Mouse (Mus musculus) forebrain, embryonic 16.5 days (tissue): ENCODE results near the gene Paxbp1. TPM values are rescaled to one million over a fixed set of nuclear protein-coding genes. Genes with fewer than 3 reads are reported as not detected.
"Not testable (repeated sequence)": the region's sequence is repeated elsewhere in the genome, so short reads cannot be mapped to it uniquely, and the experiment has no call there.

ENCODE experiments used
- ATAC-seq: fragments of 200-750 bp; cut with Nextera tagmentation; 2 replicates; pipeline ENCODE4 v1.8.0; 2017; ENCODE audit warnings: mild to moderate bottlenecking, moderate library complexity
- H3K27ac ChIP-seq: fragments of 300-500 bp; sonication (generic); 2 replicates; pipeline ENCODE4 v1.5.1; 2014; ENCODE audit warnings: low read length, control low read depth
- H3K27me3 ChIP-seq: fragments of 300-500 bp; sonication (generic); replicated peaks from 2 replicates; pipeline ENCODE4 v1.6.1; 2014; ENCODE audit warnings: low read length; ENCODE audit not compliant: control insufficient read depth, insufficient read depth
- H3K36me3 ChIP-seq: fragments of 300-500 bp; sonication (generic); 2 replicates; pipeline ENCODE4 v1.6.1; 2014; ENCODE audit not compliant: control insufficient read depth, insufficient read depth
- H3K4me1 ChIP-seq: fragments of 300-500 bp; sonication (generic); replicated peaks from 2 replicates; pipeline ENCODE4 v1.6.1; 2014; ENCODE audit warnings: low read length; ENCODE audit not compliant: control insufficient read depth, insufficient read depth
- H3K4me2 ChIP-seq: fragments of 300-500 bp; sonication (generic); 2 replicates; pipeline ENCODE4 v1.6.1; 2014; ENCODE audit warnings: mild to moderate bottlenecking, low read length, control low read depth
- H3K4me3 ChIP-seq: fragments of 300-500 bp; sonication (generic); replicated peaks from 2 replicates; pipeline ENCODE4 v1.5.1; 2014; ENCODE audit warnings: mild to moderate bottlenecking, low read length, control low read depth
- H3K9ac ChIP-seq: fragments of 300-500 bp; sonication (generic); replicated peaks from 2 replicates; pipeline ENCODE4 v1.6.1; 2014; ENCODE audit warnings: low read depth, low read length, control low read depth
- H3K9me3 ChIP-seq: fragments of 300-500 bp; sonication (generic); 2 replicates; pipeline ENCODE4 v1.6.1; 2016; ENCODE audit warnings: low read length; ENCODE audit not compliant: control insufficient read depth
- WGBS: fragments of 180-500 bp; shearing (Covaris S2); extraction: QIAGEN DNeasy Blood & Tissue Kit; methylation state at CpG from one replicate; pipeline ENCODE4 v1.1.7; 2014; 5-methylcytosine and 5-hydroxymethylcytosine counted together
- polyA plus RNA-seq: library from polyadenylated mRNA; unstranded; fragments of >200 nt; fragmentation: Nextera tagmentation; extraction: Ambion mirVana; gene quantifications from 2 replicates; pipeline ENCODE4 v1.2.1, GENCODE M21; 2015

The Paxbp1 gene
- polyA plus RNA-seq, result 91.7 and 96.0 TPM in 2 replicates

GRCm38 (mm10) chr16:91044270-91045182 lies at the start of gene Paxbp1:
Paxbp1 (minus strand) TSS chr16:91044543.
- Histone ChIP-seq H3K4me1 (peaks cover 14% of the 10 kb centered on the region), H3K9ac (peak within 1 kb of the TSS; percentile 98), H3K27ac (peak within 1 kb of the TSS; percentile 97), H3K4me2 (peak within 1 kb of the TSS; percentile 83), H3K36me3 (0 out of 2 replicates have a peak, but pooled peaks cover 2% of the 10 kb centered on the region), H3K4me3 (peak within 1 kb of the TSS; percentile 100), H3K27me3 (no peaks in the 10 kb centered on the region), H3K9me3 (no peaks in the 10 kb centered on the region)
- WGBS, result 2% methylated on average over 69 of the region's 70 CpGs
- peak; percentile 96 for ATAC-seq

GRCm38 (mm10) chr16:91086642-91087306 lies 42.4 kb upstream of the Paxbp1 start:
- ATAC-seq, result no peak
- Histone ChIP-seq H3K4me2 (no peak overlapping the region), H3K4me1 (peaks cover 12% of the 10 kb centered on the region), H3K36me3 (no peaks in the 10 kb centered on the region), H3K27me3 (0 out of 2 replicates have a peak, but pooled peaks cover 3% of the 10 kb centered on the region), H3K4me3 (no peak overlapping the region), H3K9me3 (no peaks in the 10 kb centered on the region; the same call in 1 of the 2 replicates), H3K27ac (no peak overlapping the region), H3K9ac (no peak overlapping the region)
- 85% methylated on average over 4 of the region's 4 CpGs for WGBS

DNA sequence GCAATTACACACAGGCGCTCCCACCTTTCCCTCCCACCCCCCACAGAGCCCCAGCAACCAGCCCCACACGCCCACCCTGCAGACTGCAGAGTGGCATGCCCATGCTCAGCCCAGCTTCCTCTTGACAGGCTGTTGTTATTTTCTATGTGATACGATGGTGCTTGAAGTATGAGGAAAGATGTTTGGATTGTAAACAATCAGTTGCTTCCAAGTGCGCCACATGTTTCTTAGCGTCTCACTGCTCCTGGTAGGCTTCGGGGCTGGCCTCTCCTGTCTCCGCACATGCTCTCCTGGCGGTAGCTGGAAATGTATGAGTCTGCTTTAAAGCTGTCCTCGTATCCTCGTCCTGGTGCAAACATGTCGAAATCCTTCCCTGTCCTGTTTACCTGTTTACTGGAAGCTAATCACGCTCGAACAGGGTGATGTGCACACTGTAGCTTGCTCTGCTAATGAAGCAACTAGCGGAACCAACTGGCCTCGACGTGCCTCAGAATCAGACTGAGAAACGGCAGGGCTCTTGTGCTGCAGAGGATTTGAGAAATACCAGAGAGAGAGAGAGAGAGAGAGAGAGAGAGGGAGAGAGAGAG lies 41.0 kb upstream of the Paxbp1 start:
- H3K27ac ChIP-seq, result no peak overlapping the region
- ATAC-seq, result peak; percentile 75
- H3K9ac ChIP-seq, result no peak overlapping the region
- H3K9me3 ChIP-seq, result no peaks in the 10 kb centered on the region
- H3K4me1 ChIP-seq, result peaks cover 12% of the 10 kb centered on the region
- peak overlapping the region; percentile 36 for H3K4me2 ChIP-seq
- no peaks in the 10 kb centered on the region for H3K36me3 ChIP-seq
- 0 out of 2 replicates have a peak, but pooled peaks cover 3% of the 10 kb centered on the region for H3K27me3 ChIP-seq
- WGBS, result 50% methylated on average over 17 of the region's 17 CpGs
- H3K4me3 ChIP-seq, result no peak overlapping the region

GRCm38 (mm10) chr16:91084307-91085238 lies 40.2 kb upstream of the Paxbp1 start:
- Histone ChIP-seq H3K9ac (no peak overlapping the region), H3K36me3 (no peaks in the 10 kb centered on the region), H3K27me3 (0 out of 2 replicates have a peak, but pooled peaks cover 3% of the 10 kb centered on the region), H3K4me1 (peaks cover 12% of the 10 kb centered on the region), H3K4me2 (peak overlapping the region; percentile 36), H3K27ac (no peak overlapping the region), H3K4me3 (no peak overlapping the region), H3K9me3 (no peaks in the 10 kb centered on the region)
- 68% methylated on average over 21 of the region's 21 CpGs for WGBS
- peak; percentile 79 for ATAC-seq

GRCm38 (mm10) chr16:91083002-91083646 lies 38.8 kb upstream of the Paxbp1 start:
- no peaks in the 10 kb centered on the region for H3K36me3 ChIP-seq
- 64% methylated on average over 4 of the region's 4 CpGs for WGBS
- ATAC-seq, result no peak
- H3K27me3 ChIP-seq, result 0 out of 2 replicates have a peak, but pooled peaks cover 3% of the 10 kb centered on the region
- peaks cover 12% of the 10 kb centered on the region for H3K4me1 ChIP-seq
- no peak overlapping the region for H3K4me3 ChIP-seq
- H3K9me3 ChIP-seq, result no peaks in the 10 kb centered on the region
- H3K27ac ChIP-seq, result no peak overlapping the region
- no peak overlapping the region for H3K9ac ChIP-seq
- no peak overlapping the region for H3K4me2 ChIP-seq

DNA sequence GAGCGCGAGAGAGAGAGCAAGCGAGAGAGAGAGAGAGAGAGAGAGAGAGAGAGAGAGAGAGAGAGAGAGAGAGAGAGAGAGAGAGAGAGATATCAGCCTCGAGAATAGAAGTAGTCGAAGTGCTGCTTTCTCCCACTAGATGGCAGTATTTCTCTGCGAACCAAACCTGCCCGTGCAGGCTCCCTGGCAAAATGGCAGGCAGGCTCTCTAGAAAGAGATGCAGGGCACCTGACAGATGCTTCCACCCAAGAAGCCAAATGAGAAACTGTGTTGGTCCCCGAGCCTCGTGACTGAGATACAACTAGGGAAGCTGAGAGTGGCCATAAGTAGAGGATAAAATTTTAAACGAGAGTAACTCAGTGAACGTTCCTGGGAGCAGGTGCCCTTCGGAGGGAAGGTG lies 37.2 kb upstream of the Paxbp1 start:
- 0 out of 2 replicates have a peak, but pooled peaks cover 3% of the 10 kb centered on the region for H3K27me3 ChIP-seq
- H3K9me3 ChIP-seq, result no peaks in the 10 kb centered on the region
- no peak overlapping the region for H3K27ac ChIP-seq
- no peak overlapping the region for H3K4me2 ChIP-seq
- H3K9ac ChIP-seq, result no peak overlapping the region
- no peaks in the 10 kb centered on the region for H3K36me3 ChIP-seq
- H3K4me1 ChIP-seq, result peaks cover 12% of the 10 kb centered on the region
- 21% methylated on average over 11 of the region's 12 CpGs for WGBS
- ATAC-seq, result peak; percentile 54
- no peak overlapping the region for H3K4me3 ChIP-seq

DNA sequence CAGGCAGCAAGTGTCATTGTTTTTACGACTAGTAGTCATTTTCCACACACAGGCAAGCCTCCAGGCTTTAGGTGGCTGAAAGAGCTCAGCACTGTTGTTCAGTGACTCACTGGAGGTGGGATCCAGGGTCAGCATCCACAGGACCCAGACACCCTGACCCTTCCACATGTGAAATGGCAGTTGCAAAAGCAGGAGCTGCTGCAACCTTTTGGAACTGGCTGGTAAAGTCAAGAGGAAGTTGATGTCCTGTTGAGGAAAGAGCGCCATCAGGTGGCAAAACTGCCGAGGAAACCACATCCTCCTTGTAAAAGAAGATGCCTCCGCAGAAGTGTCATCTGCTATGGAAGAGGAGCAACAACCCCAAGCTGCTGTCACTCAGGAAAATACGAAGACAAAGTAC lies 31.8 kb upstream of the Paxbp1 start:
- no peak overlapping the region for H3K9ac ChIP-seq
- H3K36me3 ChIP-seq, result no peaks in the 10 kb centered on the region
- H3K4me2 ChIP-seq, result no peak overlapping the region
- H3K27ac ChIP-seq, result no peak overlapping the region
- H3K27me3 ChIP-seq, result no peaks in the 10 kb centered on the region
- no peaks in the 10 kb centered on the region for H3K4me1 ChIP-seq
- no peak for ATAC-seq
- no peak overlapping the region for H3K4me3 ChIP-seq
- WGBS, result 78% methylated on average over 5 of the region's 5 CpGs
- H3K9me3 ChIP-seq, result no peaks in the 10 kb centered on the region

- ATAC-seq, H3K4me2 ChIP-seq, H3K9me3 ChIP-seq, H3K4me1 ChIP-seq, H3K9ac ChIP-seq, H3K36me3 ChIP-seq, H3K4me3 ChIP-seq, H3K27me3 ChIP-seq, H3K27ac ChIP-seq: not testable (repeated sequence)
- 87% methylated on average over 8 of the region's 8 CpGs for WGBS
Observed at GRCm38 (mm10) chr16:91075423-91075822, 31.1 kb upstream of the Paxbp1 start.
